Mouse (Mus musculus) mesoderm, embryonic 11.5 days (tissue): Measurements from ENCODE around the gene Pcna.
"Not testable (repeated sequence)": the region's sequence is repeated elsewhere in the genome, so short reads cannot be mapped to it uniquely, and the experiment has no call there.

Experiments
- DNase-seq: peaks from one replicate; pipeline ENCODE4 v3.0.0-alpha.2; 2012; ENCODE audit warnings: low read depth, low spot score

The Pcna gene

DNA sequence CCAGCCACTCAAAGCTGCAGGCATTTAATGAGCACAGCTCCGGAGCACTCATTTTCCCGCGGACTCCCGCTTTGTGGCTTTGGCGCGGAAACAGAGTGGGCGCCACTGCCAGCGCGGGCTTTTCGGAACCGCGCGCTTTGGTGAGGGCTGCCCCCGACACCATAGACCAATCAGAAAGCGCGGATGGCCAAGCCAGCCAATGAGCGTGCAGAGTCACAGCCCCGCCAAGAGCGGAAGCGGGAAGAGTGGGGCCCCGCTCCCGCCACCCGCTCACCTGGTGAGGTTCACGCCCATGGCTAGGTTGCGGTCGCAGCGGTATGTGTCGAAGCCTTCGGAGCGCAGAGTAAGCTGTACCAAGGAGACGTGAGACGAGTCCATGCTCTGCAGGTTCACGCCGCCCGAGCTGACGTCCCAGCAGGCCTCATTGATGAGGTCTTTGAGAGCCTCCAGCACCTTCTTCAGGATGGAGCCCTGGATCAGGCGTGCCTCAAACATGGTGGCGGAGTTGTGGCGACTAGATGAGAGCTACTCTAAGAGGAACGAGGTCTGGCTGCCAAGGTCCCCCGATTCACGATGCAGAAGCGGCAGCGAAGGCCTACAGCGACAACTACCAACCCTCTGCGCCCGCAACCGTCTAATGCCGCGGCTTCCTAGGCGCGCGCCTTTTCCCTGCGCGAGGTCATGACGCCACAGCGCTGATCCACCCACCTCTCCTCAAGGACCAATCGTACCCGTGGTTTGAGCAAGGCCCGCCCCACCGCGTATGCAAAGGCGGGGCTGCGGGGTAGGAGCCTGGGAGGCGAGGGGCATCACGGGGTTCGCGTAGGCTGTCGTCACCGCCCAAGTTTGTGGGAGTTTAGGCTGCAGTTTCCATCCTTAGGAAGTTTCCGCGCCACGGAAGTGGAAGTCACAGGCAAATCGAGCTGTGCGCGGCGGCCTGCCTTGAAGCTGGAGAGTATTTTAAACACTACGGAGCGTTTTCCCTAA, at the start of gene Pcna:
Pcna (minus strand) TSS at position 773 of the 987 bp plus-strand sequence.
- DNase-seq: peak; percentile 97

DNA sequence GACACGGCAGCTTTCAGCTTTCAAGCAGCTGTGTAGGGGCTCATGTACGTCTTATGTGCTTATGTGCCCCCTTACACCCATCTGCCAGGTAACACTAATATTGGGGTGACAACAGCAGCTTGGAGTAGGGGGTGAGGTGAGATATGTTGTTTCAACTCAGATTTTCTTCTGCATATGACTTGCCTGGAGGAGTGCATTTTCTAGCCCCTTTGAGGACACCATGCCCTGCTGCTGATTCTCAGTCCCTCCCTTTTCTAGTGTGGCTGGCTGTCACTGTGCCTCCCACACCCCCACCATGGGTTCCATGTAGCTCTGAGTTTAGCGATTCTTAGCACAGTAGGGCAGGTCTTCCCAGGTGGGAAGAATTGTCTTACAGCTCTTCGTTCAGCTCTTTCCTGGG, 48.3 kb upstream of the Pcna start:
- no peak for DNase-seq

DNA sequence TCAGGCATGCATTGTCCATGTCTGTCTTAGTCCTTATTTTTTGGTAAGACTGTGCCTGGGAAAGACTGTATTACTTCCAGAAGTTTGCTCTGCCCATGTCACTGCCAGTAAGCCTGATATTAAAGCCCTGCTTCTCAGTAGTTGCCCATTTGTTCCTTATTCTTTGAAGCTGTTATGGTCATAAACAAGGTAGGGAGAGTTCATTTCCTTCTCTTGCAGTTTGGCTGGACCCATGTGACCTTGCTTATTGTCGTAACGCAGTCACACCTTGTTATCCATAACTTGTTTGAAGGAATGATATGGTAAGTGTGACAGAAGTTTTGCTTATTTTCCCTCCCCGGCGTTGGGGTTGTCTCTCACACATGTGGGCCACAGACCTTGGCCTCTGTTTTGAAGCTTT, 45.1 kb upstream of the Pcna start:
- no peak for DNase-seq

DNA sequence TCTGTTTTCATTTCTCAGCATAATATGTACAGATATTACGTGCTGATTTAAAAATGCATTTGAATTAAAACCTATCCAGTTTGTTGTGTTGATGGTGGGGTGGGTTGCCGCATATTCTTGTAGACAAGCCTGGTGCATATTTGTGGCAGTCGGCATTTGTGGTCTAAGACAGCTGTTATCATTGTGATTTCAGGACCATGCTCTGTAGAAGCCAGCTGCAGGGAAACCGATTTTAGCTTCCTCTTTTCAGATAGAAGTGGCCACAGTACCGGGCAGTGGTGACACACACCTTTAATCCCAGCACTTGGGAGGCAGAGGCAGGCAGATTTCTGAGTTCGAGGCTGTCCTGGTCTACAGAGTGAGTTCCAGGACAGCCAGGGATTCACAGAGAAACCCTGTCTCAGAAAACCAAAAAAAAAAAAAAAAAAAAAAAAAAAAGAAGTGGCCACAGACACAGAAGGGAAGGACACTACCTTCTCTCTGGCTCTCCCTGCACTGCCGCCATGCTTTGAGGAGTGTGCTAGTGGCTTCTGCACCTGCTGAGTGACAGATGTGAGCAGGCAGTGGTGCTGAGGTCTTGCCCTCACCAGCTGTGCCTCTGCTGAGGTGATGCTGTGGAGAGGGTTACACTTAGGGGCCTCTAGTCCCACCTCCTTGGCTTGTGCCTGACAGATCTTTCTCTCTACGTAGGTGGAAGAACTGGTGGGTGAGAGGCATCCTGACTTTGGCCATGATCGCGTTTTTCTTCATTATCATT, 40.8 kb upstream of the Pcna start:
- no peak for DNase-seq

DNA sequence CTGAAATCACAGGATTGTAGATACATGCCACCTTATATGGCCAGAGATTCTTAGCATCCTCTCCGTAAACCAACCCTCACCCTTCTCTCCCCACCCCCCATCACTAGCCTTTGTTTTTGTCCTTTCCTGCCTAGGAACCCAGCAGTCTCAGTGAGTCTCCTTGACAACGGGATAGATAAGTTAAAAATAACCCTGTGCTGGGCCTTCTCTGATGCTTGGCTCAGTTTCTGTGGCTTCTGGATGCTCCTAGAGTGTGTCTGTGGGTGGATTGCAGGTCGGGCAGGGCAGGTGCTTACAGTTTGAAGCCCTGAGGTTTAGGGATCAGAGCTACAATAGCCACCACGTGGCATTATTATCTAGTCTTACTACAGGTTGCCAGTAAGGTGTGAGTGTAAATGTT, 39.0 kb upstream of the Pcna start:
- DNase-seq: no peak

DNA sequence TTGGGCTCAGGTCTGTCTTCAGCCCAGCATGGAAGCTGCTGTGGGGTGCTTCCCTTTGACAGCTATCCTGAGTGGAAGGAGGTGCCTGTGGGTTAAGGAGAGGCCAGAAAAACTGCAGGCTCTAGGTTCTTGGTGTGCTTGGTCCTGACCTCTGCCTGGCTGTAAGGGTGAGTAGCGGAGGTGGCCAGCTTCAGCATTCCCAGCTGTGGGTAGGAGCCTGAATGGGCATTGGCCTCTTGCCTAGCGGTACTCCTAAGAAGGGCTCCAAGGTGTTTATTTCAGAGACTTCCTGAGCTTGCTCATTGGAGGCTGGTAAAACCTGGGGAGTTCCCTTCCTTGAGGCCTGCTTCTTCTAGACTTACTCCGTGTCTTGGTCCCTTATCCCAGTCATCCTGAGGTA, 38.2 kb upstream of the Pcna start:
- no peak for DNase-seq

DNA sequence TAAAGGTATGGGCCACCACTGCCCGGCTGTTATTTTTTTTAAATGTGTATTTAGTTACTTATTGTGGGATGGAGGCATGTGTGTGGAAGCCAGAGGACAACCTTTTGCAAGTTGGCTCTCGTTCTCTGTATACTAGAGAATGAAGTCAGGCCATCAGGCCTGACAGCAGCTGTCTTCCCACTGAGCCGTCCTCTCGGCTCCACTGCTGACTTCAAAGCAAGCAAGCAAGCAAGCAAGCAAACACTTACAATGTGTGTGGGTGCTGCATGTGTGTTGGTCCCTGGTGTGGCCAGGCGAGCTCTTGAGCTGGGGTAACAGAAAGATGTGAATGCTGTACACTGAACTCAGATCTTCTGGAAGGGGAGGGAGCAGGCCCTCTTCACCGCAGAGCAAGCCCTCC, 37.7 kb upstream of the Pcna start:
- no peak for DNase-seq

DNA sequence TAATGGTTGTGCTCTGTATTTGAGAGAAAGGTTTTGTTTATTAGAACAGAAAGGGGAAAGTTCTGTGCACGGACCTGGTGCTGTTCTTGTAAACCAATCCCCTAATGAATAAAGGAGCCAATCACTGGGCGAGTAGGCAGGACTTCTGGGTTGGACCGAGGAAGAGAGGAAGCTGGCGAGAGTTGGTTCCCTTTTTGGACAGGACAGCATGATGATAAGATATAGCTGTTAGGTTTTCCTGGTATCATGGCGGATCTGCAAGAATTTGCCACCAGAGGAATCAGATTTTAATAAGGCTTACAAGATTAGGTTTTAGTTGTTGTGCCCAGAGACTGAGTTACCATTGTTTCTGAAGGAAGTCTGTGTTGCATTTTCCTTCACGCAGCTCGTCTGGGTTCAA, 36.1 kb upstream of the Pcna start:
- not testable (repeated sequence) for DNase-seq

DNA sequence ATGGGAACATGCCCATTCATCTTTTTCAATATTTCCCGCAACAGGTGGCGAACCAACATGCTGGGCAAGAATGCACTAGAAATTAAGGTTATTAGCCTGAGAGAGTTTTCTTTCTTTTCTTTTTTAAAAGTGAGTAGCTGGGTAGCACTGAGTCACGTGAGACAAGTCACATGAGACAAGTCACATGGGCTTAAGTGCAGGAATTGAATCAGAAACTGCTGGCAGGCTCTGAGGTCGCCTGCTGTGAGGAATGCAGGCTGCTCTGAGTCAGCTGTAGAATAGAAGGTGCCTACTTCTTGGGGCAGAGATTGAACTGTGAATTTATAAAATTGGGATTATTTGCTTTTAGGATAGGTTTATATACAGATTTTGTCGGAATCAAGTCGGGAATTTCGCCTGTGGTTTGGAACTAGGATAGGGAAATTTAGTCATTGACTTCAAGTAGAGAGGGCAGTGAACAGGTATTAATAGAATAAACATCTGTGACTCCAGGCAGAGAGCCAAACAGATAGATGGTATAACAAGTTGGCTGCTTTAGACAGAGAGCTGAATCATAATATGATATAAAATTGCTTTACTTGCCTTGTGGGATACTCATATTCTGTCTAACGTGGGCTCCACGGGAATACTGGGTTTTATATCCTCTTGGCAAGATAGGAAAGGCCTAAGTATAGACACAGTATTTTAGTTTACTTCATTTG, 33.4 kb upstream of the Pcna start:
- DNase-seq: no peak

DNA sequence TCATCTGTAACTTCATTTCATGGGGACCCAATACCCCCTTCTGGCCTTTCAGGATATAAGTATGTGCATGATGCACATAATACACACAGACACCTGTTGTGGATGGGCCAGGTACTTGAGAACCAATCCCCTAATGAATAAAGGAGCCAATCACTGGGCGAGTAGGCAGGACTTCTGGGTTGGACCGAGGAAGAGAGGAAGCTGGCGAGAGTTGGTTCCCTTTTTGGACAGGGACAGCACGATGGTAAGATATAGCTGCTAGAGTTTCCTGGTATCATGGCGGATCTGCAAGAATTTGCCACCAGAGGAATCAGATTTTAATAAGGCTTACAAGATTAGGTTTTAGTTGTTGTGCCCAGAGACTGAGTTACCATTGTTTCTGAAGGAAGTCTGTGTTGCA, 32.6 kb upstream of the Pcna start:
- DNase-seq: not testable (repeated sequence)

DNA sequence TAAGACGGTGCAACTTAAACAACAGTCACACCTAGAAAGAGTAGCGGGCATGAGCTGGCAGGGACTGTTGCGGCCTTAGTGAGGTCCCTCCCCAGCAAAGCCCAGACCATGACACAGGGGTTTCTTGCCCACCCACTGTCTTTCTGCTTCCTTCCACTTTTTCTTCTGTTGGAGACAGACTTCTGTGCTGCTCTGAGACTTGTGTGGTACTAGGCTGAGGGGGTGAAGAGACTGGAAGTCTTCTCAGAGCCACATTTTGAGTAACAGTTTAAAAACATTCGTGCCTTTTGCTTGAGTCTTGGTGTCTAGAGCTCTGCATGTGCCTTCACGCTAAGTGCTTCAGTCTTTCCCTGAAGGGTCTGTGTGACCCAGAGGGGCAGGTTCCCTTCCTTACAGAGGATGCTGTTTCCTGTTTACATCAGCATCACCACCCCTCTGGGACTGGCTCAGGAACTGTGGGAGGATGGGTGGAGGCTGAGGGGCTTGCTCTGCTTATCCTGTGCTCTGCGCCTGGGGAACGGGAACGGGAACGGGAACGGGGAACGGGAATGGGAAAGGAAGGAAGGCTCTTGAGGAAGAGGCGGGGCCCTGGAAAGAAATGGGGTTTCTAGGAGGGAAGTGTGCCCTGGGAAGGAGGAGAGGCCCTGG, 31.5 kb upstream of the Pcna start:
- no peak for DNase-seq

DNA sequence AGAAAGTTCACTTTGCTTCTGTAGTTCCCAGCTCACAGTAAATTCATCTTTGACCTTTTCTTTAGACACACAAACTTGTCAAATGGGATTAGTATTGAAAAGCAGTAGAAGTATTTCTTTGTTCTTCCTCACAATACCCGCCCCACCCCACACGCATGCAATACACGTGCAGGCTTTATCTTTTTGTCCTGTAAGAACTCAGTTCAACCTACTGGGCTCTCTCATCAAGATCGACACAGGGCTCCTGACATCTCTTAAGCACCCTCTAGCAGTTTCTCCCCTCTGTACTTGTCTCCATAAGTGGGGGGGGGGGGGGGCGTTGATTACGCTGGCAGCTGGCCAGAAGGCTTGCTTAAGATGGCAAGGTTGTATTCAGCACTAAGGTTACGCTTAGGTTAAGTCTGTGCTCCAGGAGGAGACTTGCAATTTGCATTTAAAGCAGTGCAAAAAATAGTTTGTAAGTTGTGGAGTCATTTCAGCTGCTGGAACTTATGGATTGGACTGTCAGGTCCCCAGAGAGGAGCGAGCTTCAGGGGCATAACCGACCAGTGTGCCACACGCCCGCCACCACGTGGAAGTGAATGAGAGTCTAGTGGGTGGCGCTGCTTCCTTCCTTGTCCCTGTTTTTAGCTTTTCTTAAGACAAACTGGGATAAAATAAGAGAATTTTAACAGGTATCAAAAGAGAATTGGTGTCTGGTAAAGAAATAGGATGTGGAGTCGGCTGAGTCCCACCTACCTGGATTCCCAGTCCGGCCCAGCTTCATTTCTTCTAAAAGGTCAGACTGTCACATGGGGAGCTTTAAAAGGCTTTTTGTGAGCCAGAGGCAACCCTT, 30.3 kb upstream of the Pcna start:
- DNase-seq: no peak

DNA sequence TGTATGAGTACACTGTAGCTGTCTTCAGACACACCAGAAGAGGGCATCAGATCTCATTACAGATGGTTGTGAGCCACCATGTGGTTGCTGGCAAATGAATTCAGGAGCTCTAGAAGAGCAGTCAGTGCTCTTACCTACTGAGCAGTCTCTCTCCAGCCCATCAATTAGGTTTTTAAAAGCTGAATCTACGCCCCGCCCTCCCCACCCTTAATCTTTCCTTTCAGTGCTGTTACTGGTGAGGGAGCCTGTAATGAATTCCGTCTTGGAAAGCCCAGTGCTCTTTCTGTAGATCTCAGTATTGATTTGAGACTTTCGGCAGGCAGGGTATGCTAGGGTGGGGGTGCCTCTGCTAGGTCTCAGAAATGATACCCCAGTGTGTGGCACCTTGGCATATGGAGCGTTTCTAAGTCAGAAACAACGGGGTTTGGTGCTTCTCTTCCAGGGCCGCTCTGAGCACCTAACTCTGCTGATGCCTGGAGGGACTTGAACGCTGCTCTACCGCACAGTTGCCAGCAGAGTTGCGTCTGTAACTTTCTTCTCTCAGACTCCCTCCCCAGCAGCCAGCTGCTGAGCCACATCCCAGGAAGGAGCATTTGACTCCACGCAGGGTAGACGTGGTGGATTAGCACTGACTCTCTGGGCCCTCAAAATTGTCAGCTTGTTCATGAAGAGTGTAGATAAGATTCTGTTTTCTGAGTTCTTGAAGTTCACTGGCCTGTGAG, 29.5 kb upstream of the Pcna start:
- no peak for DNase-seq

DNA sequence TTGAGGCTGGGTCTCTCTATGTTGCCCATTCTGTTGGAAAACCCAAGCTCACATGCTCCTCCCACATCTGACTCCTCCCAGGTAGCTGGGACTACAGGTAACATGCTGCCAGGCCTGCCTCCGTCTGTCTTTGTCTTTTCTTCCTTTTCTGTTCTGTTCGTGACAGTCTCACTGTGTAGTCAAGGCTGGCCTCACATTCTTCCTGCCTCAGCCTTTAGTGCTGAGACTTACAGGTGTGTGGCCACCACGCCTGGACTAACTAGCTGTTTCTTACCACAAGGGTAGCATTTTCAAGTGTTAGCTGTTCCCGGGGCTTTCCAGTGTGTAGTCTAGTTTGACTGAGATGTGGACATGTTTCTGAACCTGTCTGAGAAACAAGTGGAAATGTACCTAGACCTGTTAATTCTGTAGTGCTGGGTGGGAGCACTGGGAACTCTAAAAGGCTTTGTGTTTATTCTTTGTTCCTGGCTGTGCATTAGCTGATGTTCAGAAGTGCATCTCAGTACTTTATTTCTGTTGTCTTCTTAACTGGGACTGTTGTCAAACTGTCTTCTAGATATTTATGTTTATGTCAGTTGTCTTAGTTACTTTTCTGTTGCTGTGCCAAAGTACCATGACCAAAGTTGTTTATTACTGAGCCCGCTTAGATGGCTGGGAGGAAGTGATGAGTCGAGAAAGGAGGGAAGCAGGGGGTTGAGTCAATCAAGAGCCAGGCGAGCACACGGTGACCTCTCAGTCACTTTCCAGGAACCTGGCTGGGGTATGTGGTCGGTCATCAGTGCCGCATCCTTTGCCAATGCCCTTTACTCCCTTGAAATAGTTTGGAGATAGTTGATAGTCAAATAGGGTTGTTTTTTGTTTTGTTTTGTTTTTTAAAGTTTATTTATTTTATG, 28.7 kb upstream of the Pcna start:
- no peak for DNase-seq

DNA sequence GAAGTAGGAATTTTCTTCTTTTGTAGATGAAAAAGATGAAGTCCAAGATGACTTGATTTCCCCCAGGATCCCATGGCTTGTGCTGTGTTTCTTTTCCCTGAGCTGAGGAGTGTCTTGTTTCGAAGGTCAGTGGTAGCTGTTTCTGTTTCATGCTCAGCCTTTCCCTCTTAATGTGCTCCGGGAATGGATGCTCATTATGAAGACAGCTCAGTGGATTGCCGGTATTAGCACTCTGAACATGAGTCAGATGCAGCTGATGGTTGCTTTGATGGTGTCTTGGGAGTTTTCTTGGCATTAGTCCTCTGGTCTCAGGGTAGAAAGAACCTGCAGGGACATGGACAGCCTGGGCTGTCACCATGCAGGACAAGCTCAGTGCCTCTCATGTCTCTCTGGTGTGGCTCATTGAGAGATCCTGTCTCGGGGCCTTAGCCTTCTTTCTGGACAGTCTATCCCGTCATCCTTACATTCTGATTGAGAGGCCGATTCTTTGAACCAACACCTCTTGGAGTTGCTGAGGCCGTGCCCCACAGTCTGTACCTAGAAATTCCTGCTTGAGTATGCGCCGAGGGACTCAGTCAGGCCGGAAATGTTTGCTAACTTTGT, 27.5 kb upstream of the Pcna start:
- DNase-seq: no peak

DNA sequence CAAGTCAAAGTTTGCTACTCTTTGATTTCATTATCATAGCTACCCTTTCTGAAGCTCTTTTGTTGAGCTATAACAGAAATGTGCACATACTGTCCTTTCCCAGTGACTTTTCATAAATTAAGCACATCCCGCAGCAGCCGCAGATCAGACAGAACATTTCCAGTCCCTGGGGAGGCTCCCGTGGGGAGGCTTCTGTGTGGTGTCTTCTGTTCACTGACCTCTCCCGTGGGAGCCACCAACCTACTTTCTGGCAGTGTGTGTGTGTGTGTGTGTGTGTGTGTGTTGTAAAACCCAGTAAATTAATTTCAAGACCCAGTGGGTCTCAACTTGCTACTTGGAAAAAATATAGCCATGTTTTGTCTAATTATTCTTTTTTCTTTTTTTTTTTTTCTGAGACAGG, 26.9 kb upstream of the Pcna start:
- no peak for DNase-seq

DNA sequence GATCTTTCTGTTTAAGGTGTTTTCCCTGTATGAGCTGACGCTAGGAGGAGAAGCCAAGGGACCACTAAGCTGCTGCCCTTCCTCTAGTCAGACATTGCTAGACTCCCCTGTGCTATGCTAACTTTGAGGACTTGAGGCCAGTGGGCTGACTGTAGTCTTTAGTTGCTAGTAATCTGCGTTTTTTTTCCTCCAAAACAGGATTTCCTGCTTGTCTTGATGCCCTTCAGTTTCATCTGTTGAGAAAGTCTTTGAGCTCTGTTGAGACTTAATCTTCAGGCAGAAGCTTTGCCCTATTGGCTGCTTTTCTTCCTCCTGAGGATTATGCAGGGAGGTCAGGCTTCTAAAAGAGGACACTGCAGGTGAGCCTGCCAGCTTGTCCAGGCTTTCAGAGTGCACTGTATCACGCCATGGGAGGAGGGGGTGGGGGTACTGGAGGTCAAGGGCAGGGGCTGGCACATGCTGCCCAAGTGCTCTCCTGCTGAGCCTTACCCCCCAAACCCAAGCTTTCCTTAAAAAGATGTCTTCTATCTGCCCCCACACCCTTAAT, 26.3 kb upstream of the Pcna start:
- DNase-seq: no peak

DNA sequence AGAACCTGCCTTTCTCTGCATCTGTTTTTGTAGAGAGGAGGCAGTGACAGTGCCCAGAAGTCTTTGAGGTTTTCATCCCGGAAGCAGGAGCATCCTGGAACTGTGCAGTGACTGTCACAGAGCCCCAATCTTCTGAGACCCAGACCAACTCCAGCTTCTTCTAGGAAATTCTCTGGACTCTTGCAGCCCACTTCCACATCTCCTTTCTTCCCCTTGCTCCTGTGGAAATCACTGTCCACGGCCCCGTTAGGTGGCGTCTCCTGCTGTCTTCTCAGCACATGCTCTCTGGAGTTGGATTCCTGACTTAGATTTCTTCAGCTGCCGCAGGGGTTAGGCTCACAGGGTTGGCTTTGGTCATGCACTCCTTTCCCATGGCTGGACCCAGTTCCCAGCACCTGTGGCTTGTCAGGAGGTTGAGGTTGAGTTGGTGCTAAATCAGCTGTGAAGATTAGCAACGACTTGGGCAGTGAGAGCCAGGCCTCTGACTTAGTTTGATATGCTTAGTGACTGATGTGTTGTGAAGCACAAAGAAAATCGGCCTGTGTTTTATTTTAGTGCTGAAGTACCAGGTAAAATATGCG, 25.2 kb upstream of the Pcna start:
- no peak for DNase-seq
